Mouse (Mus musculus): ENCODE measurements around the gene Wdr61.

DNA sequence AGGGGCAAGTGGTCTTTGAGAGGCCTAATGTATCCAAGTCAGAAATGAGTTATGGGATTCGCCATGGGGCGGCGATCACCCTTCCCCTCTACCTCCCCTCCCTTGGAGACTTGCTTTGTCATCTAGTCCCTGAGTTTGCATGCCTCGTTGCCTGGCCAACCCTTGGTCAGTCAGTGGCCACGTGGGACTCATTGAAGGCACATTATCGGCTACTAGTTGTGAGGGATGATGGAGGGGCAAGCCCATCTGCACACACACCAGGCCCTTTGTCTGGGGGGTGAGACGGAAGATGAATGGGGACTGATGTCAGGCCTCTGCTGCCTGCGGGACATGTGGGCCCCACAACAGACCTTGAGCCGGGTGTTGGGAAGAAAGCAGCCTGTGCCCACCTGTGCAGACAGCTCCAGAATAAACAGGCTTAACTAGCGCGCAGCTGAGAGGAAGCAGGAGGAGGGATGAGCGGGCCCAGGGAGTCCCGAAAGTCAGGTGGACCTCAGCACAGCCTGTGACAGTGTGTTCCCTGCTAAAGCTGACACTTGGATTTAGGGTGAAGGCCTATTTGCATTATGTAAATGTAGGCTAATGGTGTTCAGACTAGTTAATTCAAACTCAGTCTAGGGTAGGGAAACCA, 11.5 kb upstream of the Wdr61 start:
- TF ChIP-seq POLR2A (IDR thresholded peaks at IDR 0.05; ENCODE audit: control insufficient read depth, extremely low read depth, insufficient read depth, low read length, poor library complexity), result no peak
- no peak for TF ChIP-seq CTCF (IDR thresholded peaks at IDR 0.05; ENCODE audit: borderline replicate concordance, control insufficient read depth, extremely low read depth, insufficient read depth, low read length, poor library complexity)

All from thymus, adult 2 months (tissue).